Mouse (Mus musculus) ovary, postnatal 36 days (tissue): Measurements from ENCODE around the gene Ube2o.
A peak's percentile ranks its signal among the peaks of the same experiment; 100 is the strongest.

Experiments used
- DNase-seq: peaks from one replicate; pipeline ENCODE4 v3.0.0; 2022; ENCODE audit warnings: low spot score, mixed read lengths

Ube2o gene

GRCm38 (mm10) chr11:116581376-116581814, at the start of gene Ube2o:
Ube2o (minus strand) TSS chr11:116581447.
- DNase-seq: peak; percentile 87

GRCm38 (mm10) chr11:116630171-116630965, 49.1 kb upstream of the Ube2o start:
- DNase-seq: no peak

- DNase-seq: no peak
These were observed 48.2 kb upstream of the Ube2o start for GRCm38 (mm10) chr11:116629472-116629871.

- DNase-seq: peak; percentile 73
These were observed 47.5 kb upstream of the Ube2o start for GRCm38 (mm10) chr11:116628712-116629111.

DNA sequence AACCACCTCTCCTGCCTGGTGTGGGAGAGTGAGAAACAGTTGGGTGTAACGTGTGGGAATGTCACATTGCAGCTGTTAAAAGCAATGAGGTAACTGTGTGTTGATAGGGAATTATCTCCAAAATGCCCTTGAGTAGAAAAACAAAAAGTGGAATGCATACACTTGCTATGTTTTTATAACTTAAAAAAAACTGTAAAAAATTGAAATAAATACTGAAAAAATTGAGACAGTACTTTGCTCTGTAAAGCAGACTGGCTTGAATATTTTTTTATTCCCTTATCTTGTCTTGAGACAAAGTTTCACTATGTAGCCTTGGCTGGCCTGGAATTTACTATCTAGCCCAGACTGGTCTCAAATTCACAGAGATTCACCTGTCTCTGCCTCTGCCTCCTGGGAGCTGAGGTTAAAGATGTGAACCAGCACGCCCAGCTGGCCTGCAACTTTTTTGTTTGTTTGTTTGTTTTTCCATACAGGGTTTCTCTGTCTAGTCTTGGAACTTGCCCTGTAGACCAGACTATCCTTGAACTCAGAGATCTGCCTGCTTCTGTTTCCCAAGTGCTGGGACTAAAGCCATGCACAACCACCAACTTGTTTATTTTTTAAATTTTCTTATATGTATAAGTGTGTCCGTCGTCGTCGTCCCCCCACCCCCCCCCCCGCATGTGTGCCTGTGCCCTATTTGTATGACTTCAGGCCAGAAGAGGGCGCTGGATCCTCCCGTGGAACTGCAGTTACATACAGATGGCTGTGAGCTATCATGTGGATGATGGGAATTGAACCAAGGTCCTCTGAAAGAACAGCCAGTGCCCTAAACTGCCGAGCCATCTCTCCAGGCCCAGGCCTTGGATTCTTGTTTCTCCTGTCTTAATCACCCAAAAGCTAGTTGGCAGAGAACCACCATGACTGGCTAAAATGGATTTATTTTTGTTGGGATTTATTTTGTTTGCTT, 46.1 kb upstream of the Ube2o start:
- DNase-seq: no peak

- no peak for DNase-seq
These were observed 45.2 kb upstream of the Ube2o start, which contains the start of gene Rhbdf2 for GRCm38 (mm10) chr11:116626299-116627071. Rhbdf2 (minus strand) TSS chr11:116627019.

DNA sequence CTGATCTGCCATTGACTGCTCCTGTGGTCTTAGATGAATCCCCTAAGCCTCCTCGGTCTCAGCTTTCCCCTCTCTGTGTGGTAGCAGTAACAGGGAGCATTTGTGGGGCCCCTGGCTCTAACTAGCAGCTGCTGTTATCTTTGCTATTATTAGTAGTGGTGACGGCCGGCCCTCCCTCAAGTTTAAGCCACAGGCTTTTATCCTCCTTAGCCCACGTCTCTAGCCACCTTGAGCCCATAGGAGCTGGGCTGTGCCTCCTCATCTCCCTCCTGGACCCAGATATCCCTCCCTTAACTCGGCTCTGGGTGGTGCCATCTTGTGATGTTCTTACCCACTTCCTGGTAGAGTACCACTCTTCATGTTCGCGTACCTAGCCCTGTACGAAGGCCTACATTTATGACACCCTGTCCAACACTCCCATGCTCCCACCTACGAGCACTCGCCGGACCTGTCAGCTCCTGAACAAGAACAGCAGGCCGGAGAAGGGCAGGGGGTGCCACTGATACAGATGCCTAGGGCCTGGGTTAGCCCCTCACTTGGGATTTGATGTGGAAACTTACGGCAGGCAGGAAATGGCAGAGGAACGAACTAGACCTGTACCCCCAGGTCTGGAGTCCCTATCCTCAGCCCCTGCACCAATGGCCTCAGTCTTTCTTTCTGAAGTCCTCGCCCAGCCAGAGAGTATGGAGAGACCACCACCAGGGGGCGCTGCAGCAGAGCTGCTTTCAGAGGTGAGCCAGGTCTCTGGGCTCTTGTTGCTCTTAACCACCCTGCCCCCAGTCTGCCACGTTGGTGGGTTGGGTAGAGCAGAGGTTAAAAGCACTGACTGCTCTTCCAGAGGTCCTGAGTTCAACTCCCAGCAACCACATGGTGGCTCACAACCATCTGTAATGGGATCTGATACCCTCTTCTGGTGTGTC, 44.1 kb upstream of the Ube2o start:
- DNase-seq: no peak

- DNase-seq: peak; percentile 90
These were observed 43.0 kb upstream of the Ube2o start for GRCm38 (mm10) chr11:116624131-116624832.

- DNase-seq: peak; percentile 25
These were observed 42.3 kb upstream of the Ube2o start for GRCm38 (mm10) chr11:116623281-116624124.

DNA sequence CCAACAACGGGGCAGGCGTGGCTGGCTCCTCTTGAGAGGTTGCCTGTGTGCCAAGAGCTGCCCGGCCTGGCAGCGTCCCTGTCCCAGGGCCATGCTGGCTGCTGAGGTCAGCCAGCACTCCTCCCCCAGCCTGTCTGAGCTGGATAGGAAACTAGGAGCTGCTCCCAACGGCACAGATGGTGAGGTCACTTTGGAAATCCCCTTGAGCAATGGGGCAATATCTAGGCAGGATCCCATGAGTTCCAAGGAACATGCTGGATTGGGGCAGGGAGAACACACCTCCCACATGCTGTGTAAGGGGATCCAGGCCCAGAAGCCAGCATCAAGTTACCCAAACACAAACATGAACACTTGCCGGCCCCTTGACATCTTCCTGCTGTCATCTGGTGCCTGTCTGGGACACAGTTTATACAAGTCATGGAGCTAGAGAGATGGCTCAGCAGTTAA, 40.0 kb upstream of the Ube2o start:
- peak; percentile 84 for DNase-seq

GRCm38 (mm10) chr11:116620559-116621253, 39.5 kb upstream of the Ube2o start:
- DNase-seq: no peak

GRCm38 (mm10) chr11:116620073-116620472, 38.8 kb upstream of the Ube2o start:
- DNase-seq: no peak

- no peak for DNase-seq
These were observed 38.3 kb upstream of the Ube2o start for GRCm38 (mm10) chr11:116619561-116619960.

DNA sequence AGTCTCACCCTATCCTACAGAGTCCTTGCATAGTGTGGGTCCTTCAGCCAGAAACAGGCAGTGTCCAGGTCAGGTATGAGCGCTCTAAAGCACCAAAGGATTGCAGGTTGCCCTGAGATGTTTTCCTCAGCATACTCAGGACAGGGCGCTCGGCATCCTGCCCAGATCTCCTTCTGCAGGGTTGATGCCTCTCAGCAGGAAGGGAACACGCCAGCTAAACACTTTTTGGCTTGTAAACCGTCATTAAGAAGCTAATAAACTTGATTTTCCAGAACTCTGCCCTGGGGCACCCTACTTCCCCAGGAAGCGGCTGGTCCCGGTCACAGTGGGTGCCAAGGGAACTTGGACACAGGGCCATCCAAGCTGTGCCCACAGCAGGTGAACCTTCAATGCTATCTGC, 37.9 kb upstream of the Ube2o start:
- no peak for DNase-seq

DNA sequence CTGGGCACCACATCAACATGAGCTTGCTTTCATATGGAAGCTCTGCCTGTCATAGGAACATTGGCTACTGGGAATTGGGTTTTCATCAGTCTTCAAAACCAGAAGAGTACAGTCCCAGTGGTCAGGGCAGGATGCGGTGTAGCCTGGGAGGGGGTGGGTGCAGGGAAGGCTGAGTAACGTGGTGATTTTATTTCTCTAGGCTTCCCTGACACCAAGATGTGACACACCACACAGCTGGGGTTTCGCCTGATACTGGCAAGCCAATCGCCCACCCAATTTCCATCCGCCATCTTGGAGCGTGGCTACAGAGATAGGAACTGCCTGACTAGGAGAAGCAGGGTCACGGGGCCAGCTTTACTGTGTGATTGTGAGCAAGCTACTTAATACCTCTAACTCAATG, 37.4 kb upstream of the Ube2o start:
- no peak for DNase-seq

DNA sequence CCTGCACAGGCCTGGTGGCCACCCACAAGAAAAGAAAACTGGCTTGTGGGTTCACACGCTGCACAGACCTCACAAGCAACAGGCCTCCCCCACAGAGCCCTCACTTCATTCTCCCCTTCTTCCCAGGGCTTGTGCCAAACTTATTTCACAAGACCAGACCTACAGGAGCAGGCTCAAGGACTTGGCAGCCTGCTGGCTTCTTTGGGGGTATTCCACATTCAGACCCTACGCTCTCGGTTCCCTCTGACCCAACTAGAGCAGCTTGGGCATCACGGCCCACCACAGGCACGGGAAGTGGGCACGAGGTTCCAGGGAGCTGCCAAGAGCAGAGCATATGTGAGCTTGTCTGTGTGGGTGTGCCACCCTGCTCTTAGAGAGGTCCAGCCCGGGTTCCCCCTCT, 36.4 kb upstream of the Ube2o start:
- DNase-seq: no peak

DNA sequence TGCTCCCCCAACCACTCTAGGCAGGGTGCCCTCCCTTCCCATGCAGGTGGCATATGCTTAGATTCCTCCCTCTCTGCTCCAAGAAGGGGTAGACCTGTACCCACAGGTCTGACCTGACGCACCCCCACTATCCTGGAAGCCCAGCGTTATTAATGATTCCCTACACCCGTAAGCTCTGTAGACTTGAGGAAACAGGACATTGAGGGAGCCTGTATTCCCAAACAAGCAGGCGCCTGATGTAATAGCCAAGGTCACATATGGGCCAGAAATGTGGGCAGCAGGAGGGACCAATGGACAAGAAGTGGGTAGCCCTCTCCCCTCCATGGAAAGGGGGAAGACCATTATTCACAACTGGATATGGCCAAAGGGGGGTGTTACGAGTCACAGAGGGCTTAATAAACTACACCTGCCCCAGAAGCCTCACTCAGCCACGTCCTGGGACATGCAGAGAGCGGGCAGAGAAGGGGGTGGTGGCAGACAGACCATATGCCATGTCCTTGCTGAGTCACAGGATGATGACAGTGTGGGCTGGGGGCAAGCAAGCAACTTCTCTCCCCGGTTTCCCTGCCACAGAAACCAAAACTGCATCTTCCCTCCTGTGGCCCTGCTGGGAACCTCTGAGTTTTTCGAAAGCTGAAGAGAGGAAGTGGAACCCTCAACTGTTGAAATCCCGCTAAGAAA, 35.3 kb upstream of the Ube2o start:
- no peak for DNase-seq
